Mouse (Mus musculus) urinary bladder, postnatal 25 days (tissue): ENCODE data around the gene Rreb1.

Experiments used
- DNase-seq: peaks from one replicate; pipeline ENCODE4 v3.0.0; 2022; ENCODE audit warnings: low spot score

The Rreb1 gene

DNA sequence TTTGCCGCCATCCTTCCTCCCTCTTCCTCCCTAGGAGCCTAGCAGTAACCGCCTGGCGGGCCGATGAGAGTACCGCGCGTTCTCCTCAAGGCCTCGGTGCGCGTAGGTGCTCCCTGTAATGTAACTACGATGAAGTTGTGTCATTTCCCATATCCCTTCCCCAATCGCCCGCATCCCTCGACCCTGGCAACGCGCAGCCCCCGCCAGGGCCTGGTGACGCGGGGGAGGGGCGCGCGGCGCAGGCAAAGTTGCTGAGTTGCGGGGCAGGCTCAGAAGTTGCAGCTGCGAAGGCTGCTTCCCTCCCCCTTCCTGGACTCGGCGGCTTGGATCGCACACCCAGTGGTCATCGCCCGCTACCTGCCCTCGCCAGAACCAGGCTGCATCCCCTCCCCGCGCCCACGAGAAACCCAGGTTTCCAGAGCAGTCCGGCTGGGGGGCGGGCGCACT is at the start of gene Rreb1:
Gene Rreb1 (plus strand): TSS at position 254 of the 447 bp plus-strand sequence.
- DNase-seq = peak; percentile 27

DNA sequence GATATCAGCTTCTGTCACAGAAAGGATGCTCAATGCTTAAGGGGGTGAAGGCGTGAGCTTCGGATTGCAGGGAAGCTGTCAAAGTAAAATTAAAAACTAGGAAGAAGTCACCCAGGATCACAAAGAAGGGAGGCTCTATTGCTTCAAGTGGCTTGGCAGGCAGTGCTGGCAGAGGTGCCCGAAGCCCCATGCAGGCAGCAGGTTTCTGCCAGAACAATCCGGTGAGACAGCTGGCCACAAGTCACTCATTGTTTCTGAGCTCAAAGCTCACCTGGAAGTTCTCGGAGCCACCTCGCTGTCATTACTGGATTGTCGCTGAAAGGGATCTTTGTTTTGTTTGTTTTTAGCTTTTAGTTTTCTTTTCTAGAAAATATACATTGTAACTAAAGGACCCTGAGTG is 49.6 kb upstream of the Rreb1 start:
- no peak for DNase-seq

DNA sequence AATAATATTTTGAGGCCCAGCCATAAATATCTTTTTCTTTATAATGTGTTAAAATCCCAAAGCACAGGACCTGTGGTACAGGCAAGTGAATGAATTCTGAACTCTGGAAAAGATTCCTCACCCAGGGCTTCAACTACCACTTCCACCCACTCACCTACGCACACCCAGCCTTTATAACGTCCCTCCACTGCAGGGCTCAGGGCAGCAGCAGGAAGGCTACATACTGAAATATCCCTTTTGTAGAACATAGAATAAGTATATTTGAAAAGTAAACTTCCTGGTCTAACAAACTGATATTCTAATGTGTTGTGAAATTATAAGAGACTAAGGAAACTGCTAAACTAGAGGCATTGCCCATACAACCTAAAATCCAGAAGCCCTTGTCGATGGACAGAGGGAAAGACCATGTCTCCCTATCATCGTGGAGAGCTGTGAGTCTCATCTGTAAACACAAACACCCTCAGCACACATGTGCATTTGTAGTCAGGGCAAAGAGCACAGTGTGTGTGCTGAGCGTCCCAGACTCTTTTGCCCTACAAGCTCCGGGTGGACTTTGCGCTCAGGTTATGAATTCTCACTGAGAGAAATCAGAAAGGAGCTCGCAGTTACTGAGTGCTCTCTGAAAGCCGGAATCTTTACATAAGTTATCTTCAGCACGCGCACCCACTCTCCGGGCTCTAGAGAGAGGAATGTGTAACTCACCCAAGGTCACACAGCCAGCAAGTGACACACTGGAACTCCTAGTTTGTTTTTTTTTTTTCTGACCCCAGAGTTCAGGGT is 46.1 kb upstream of the Rreb1 start:
- no peak for DNase-seq

DNA sequence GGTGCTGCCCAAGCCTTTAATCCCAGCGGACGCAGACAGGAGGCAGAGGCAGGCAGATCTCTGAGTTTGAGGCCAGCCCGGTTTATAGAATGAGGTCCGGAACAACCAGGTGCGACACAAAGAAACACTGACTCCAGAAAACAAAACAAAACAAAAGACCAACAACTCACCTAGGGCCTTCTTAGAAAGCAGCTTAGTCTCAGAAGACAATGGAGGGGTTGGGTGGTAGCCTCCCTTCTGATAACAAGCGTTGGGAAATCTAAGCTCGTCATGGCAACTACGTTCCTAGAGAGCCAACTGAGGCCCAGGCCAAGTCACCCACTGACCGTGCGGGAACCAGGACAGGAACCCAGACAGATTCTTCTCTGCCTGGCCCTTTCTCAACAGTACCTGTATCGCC is 43.7 kb upstream of the Rreb1 start:
- no peak for DNase-seq

DNA sequence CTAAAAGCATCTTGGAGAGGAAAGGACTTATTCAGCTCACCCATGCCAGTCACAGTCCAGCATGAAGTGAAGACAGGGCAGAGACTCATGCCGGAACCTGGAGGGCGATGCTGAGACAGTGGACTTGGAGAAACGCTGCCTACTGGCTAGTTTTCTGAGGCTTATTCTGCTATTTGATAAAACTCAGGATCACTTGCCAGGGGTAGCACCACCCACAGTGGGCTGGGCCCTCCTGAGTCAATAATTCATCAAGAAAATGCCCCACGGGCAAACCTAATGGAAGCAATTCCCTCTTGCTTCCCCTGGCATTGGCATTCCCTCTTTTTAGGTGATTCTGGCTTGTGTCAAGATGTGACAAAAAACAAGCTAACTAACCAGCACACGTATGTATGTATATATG is 38.1 kb upstream of the Rreb1 start:
- DNase-seq = no peak

DNA sequence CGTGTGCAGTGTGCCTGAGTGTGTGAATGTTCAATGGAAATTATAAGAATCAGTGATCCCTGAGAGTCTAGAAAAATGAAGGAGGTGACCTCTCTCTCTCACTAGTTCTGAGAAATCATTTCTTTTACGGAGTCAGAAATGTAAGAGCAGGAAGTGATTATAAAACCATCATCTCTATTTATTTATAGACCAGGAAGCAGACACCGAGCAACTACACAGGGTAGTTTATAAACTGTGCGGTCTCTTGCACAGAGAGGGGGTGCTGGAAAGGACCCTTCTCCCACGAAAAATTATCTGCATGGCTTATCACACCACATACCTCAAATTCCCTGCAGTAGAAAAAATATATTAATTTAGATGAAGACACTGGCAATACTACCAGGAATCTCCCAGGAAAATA is 37.4 kb upstream of the Rreb1 start:
- no peak for DNase-seq

DNA sequence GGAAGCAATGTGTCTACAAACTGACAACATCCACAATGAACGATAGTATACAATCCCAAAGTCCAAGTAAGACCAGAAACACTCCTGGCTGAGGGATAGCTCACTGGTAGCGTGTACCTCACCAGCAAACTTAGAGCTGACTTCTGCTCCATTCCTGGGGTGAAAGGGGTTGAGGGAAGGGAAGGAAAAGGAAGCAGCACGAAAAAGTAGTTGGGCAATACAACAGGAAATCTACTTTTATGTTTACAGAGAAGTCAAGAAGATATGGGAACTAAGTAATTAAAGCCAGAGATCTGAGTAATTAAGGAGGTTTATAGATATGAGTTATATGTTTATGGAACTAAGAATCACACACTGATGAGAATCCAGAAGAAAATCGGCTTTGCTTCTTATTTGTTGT is 36.0 kb upstream of the Rreb1 start:
- DNase-seq = no peak

DNA sequence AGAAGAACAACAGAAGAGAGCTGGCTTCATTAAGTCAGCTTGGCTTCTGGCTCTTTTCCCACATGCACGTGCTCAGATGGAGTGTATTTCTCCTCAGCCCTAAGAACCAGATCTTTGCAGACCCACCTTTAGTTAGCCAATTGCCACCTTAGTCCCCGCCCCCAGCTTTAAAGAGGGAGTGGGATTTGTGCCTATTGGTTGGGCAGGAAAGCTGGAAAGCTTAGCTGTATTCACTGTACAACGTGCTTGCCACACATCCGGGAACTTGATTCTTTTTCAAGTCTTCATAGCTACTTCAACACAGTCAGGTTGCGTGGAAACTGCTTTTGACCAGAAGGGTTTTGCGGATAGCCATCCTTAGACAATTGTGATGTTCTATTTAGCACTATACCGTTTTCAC is 30.7 kb upstream of the Rreb1 start:
- DNase-seq = no peak

DNA sequence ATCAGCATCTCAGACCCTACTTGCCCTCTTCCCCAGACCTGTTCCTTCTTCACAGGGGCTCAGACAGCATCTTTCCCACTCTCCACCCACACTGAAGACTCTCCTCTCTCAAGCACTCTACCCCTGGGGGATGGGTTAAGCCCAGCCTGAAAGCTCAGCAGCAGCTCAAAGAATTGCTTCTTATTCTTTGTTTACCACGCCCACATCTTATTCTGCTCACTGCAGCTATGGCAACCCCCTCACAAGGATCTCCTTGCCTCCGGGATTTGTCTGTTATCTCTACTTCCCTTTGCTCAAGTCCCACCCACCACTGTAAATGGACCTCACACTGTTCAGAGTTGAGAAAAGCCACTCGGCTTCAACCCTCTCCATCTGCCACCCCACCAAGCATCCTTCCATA is 28.7 kb upstream of the Rreb1 start:
- DNase-seq = no peak

DNA sequence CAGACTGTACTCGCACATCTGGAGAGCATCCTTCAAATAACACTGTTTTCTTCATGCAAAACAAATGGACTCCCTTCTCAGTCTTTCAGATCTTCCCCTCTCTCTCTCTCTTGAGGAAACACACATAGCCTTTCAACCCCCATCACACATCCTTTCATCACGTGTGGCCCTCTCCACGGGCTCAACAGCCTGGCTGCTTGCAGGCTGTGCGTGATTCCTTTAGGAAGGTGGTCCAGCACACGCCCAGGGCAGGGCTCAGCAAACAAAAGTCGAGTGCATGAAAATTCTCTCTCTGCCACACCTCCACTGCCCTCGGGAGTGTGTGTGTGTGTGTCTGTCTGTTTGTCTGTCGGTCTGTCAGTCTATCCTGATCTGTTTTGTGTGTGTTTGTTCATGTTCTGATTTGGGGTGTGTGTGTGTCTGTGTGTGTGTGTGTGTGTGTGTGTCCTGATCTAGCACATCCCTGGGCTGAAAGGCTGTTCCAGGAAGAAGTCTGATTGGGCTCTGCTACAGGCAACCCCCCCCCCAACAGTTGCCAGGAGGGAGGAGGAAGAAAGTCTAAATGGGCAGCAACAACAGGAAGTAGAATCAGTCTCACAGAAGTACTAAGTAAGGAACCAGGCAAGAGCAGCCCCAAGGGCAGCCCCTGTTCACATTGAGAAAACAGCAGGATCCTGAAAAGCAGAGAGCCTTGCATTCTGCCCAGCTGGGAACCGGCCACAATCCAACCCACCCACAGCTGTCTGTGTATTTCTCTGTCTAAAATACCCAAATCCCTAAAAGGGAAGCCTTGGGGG is 26.8 kb upstream of the Rreb1 start:
- peak; percentile 15 for DNase-seq

DNA sequence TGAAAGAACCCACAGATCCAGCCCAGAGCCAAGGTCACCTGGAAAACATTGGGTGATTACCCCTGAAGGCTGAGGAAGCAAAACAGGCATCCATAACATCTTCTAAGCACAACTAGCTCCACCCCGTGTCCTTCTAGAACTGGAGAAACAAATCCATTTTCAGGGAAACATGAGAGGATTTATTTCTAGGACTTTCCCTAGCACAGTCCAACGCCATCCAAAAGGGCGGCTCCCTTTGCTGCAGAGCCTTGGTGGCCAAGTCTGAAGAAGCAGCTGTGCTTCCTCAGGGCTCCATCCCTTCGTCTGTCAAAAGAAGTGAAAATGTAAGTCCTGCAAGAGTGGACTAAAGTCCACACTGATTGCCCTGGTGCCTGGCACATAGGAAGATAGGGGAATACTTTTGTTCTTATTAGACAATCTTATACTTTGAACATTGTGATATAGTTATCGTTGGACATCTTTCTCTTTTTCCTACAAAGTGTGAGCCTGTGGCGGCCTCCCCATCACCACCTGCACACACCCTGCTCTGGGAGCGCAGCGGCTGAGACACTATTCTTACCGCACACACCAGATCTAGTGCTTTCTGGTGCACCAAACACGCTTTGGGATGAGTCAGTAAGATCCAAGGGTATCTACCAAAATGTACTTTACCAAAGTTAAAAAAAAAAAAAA is 18.7 kb upstream of the Rreb1 start:
- DNase-seq = no peak

DNA sequence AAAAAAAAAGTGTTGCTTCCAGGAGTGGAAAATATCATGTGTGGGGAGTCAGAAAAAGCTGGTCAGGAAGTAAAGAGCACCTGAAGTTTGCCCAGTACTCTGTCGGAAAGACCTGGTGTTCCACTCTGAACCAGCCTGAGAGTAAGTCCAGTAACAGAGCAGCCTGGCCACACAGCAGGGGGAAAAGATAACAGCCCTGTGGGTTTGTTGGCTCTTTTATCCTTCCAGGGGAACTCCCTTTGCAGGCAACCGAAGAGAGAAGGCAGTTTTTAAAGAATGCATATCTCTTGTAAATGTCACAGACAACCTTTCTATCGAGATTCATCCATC is 18.2 kb upstream of the Rreb1 start:
- no peak for DNase-seq

DNA sequence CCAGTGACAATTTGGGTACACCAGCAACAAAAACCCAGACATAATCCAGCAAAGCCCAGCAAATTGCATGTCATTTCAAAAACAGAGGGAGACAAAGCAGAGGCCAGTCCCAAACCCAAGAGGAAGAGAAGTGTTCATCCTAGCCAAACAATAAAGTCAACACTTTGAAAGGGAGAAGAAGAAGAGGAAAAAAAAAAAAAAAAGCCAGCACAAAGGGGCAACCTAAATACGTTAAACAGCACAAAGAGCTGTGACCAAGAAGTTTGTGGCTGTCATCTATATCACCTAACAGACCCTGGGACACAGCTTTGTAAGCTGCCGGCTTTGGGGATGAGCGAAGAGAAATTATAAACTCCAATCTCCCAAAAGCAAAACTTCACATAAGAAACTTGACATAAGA is 17.8 kb upstream of the Rreb1 start:
- DNase-seq = no peak

DNA sequence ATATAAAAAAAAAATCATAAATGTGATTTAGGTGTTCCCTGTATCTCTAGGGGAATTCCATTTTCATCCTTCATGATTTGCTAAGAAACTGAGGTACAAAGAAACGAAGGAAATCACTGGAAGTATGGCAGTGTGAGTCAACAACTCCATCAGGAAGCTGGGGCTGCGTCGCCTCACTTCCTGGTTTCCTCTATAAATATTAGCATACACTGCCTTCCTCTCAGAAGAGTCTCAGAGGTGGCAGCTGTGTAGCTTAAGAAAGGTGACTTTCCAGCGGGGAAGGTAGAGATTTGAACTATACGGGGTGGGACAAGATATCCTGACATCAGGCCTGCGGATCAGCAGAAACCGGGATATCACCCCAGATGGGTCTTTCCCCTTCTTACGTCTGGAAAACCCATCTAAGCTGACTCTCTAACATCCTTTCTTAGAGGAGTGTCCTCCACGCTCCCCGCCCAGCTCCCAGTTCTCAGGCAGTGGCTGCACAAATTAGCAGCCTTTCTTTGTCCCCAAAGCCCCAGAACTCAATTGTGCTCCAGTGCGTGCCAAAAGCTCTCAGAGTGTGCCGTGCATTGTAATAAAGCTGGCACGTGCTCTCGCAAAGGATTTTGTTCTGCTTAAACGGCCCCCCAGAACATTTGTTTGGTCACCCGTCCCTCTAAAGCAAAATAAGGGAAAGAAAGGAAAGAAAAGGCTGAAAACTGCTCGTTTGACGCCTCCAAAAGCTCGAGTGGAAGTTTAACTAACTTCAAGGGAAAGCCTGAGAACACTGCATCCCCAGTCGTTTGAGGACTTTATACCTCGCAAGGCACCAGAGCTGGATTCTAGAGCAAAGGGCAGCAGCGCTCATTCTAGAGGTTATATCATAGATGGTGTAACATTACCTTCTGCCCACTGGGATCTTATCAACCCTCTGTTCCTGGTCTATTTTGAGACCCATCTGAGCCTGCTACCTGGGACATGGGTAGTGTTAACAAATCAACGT is 17.0 kb upstream of the Rreb1 start:
- no peak for DNase-seq

DNA sequence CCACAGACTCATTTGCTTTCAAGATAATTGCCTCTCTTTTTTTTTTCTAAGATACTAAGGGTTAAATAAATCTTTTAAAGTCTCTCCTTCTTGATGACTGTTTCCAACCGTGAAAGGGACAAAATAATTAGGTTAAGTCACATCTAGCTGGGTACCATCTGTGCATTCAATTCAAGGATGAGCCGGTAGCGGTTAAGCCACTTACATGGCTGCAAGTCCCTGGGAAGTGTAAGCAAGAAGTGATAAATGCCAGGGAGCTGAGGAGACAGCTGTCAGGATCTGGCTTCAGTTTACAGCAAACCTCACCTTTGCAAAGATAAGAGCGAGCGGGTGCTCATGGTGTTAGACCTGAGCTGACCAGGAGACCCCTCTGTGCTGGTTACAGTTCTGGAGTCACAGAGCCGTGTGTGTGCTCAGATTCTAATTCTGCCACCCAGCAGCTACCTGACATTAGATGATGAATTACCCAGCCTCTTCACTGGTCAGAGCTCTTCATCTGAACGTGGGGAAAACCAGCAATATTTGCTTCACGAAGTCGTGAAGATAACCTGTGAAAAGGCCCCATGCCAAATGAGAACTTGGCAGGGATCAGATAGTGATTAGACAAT is 14.3 kb upstream of the Rreb1 start:
- DNase-seq = no peak

DNA sequence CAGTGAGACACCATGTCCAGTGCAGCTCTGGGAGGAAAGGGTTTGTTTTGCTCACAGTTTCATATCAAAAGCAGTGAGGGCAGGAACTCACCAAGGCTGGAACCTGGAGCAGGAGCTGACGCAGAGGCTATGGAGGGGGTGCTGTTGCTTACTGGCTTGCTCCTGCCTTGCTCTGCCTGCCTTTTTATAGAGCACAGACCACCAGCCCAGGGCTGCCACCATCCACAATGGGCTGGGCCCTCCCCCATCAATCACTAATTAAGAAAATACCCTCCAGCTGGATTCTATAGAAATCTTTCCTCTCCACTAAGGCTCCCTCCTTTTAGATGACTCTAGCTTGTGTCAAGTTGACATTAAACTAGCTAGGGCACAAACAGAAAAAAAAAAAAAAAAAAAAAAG is 8.4 kb upstream of the Rreb1 start:
- no peak for DNase-seq

DNA sequence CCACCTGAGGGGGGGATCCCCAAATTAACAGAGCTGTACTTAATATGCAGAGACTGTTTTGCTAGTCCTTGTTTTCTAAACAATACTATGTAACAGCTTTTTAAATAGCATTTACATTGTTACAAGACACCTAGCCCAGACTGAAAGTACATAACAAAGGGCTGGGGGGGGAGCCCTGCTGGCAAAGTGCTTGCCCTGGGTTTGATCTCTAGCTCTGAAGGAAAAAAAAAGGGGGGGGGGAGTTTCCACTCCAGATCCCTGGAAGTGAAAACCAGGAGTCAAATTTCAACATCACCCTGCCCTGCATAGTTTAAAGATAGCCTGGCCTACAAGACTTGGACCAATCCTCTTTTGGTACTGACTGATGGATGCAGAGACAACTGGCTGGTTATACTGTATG is 4.7 kb upstream of the Rreb1 start:
- DNase-seq = no peak

DNA sequence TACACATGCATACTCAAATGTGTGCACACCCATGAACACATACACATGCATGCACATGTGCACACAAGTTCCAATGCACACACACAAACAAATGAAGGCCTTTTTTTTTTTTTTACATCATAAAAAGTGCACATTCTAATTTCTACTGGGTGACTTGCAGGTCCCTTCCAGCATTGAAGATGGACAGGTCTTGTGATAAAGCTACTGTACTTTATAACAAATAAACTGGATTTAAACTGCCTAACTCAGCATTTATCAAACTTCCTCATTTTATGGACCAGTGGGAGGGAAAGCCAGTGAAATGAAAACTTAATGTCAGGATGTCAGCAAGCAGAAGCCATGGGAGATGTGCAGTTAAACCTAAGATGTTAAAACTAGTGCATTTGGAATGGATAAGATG is 1.5 kb upstream of the Rreb1 start:
- DNase-seq = no peak

DNA sequence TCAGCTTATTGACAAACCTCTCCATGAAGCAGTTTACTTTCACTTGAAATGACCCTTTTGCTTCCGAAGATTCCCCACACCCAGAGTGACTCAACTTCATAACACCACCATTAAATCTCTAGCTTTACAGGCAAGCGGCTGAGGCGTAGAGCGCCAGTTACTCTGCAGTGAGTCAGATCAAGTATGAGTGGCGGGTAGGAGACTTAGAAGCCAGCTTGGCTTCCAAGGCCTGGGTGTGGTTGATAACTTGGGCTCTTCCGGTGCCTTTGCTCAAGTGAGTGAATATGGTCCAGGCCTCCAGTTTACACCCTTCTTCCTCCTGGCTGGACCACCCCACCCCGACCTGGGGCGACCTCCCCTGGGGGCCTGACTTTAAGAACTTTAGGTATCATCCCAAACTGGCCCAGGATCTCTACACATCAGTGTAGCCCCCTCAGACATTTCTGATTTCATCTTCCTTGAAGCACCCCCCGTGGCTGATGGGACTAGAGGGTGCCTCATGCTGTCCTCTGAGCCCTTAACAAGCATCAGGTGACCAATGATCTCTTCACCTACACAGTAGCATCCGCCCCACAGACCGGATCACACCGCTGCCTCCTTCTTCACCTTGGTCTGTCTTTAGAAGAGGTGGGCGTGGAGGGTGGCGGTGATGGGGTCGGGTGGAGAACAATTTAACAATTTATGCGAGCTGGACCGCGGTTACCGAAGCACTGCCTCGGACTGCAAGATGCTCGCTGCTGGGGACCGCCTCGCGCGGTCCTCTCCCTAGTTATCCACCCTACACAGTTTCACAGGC is 651 bp upstream of the Rreb1 start:
- DNase-seq = peak; percentile 15

DNA sequence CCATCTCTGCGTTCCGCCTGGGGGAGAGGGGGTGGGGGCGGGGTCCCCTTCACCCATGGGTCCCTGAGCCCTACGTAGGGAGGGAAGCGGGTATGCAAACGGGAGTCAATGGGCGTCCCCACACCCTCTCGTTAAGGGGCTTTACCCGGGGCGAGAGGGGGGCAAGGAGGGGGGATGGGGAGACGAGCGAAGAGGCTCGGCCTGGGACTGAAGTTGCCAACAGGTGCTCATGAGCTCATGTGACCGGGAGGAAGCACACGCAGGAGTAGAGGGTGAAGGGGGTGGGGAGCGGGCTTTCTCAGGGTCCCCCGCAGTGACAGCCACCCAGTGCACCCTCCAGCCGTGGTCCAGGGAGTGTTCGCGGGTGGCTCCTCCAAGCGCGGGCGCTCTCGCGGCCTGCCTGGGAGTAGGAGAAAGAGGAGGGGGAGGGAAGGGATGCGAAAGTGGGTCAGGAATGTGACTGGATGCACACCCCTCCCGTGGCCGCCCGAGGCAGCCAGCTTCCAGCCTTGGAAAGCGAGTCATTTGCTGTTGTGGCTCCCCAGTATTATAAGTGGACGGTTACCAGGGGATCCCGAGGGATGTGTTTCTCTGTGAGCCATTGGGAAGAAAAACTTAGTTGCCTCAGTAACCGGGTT is 513 bp downstream of the Rreb1 start:
- DNase-seq = peak; percentile 22
